Mouse (Mus musculus) midbrain, embryonic 14.5 days (tissue): ENCODE measurements at regions not wholly inside any gene's neighbourhood (a gene's known extent, or its start where the extent isn't known, plus 50 kb on each side); places are given as distances from the start of the nearest gene placed in this dataset.

Experiments used
- ATAC-seq: fragments of 200-750 bp; cut with Nextera tagmentation; 2 replicates; pipeline ENCODE4 v1.8.0; 2017; ENCODE audit warnings: moderate number of reproducible peaks, moderate library complexity; ENCODE audit not compliant: low FRiP score, low TSS enrichment
- DNase-seq: peaks from one replicate; pipeline ENCODE4 v3.0.0-alpha.2; 2015
- H3K27ac ChIP-seq: fragments of 300-500 bp; sonication (generic); replicated peaks from 2 replicates; pipeline ENCODE4 v1.5.1; 2014; ENCODE audit warnings: mild to moderate bottlenecking, low read depth, low read length, moderate library complexity
- H3K27me3 ChIP-seq: fragments of 300-500 bp; sonication (generic); 2 replicates; pipeline ENCODE4 v1.6.1; 2014; ENCODE audit warnings: low read length, control low read depth, mixed read lengths; ENCODE audit not compliant: control insufficient read depth, insufficient read depth
- H3K36me3 ChIP-seq: fragments of 300-500 bp; sonication (generic); 2 replicates; pipeline ENCODE4 v1.6.1; 2014; ENCODE audit warnings: low read length, control low read depth; ENCODE audit not compliant: control insufficient read depth, insufficient read depth
- H3K4me1 ChIP-seq: fragments of 300-500 bp; sonication (generic); 2 replicates; pipeline ENCODE4 v1.6.1; 2014; ENCODE audit warnings: mild to moderate bottlenecking, antibody characterized with exemption, low read length, control low read depth; ENCODE audit not compliant: control insufficient read depth, insufficient read depth
- H3K4me2 ChIP-seq: fragments of 300-500 bp; sonication (generic); 2 replicates; pipeline ENCODE4 v1.6.1; 2014; ENCODE audit warnings: mild to moderate bottlenecking, low read length, moderate library complexity
- H3K4me3 ChIP-seq: fragments of 300-500 bp; sonication (generic); replicated peaks from 2 replicates; pipeline ENCODE4 v1.5.1; 2014; ENCODE audit warnings: low read depth, low read length
- H3K9ac ChIP-seq: fragments of 300-500 bp; sonication (generic); replicated peaks from 2 replicates; pipeline ENCODE4 v1.6.1; 2014; ENCODE audit warnings: mild to moderate bottlenecking, low read length, moderate library complexity
- H3K9me3 ChIP-seq: fragments of 300-500 bp; sonication (generic); 2 replicates; pipeline ENCODE4 v1.6.1; 2016; ENCODE audit warnings: low read length, control low read depth, mixed read lengths; ENCODE audit not compliant: control insufficient read depth
- WGBS: fragments of 180-500 bp; shearing (Covaris S2); extraction: QIAGEN DNeasy Blood & Tissue Kit; methylation state at CpG from one replicate; pipeline ENCODE4 v1.1.7; 2014; 5-methylcytosine and 5-hydroxymethylcytosine counted together

GRCm38 (mm10) chr1:80076357-80076756 is 141.9 kb downstream of the Fam124b start:
- Histone ChIP-seq H3K27me3 (no peaks in the 10 kb centered on the region), H3K4me2 (no peak overlapping the region), H3K36me3 (no peaks in the 10 kb centered on the region), H3K4me3 (no peak overlapping the region), H3K4me1 (no peaks in the 10 kb centered on the region), H3K9ac (no peak overlapping the region), H3K9me3 (no peaks in the 10 kb centered on the region), H3K27ac (no peak overlapping the region)
- DNase-seq (no peak), ATAC-seq (no peak)
- 88% methylated on average over 4 of the region's 4 CpGs for WGBS

- 88% methylated on average over 4 of the region's 4 CpGs for WGBS
- no peak overlapping the region for H3K4me3 ChIP-seq
- H3K36me3 ChIP-seq, result no peaks in the 10 kb centered on the region
- H3K4me2 ChIP-seq, result no peak overlapping the region
- H3K4me1 ChIP-seq, result no peaks in the 10 kb centered on the region
- no peaks in the 10 kb centered on the region for H3K27me3 ChIP-seq
- no peak for ATAC-seq
- no peaks in the 10 kb centered on the region for H3K9me3 ChIP-seq
- H3K27ac ChIP-seq, result no peak overlapping the region
- no peak overlapping the region for H3K9ac ChIP-seq
- no peak for DNase-seq
These were observed 143.9 kb downstream of the Fam124b start for GRCm38 (mm10) chr1:80074376-80074775.

DNA sequence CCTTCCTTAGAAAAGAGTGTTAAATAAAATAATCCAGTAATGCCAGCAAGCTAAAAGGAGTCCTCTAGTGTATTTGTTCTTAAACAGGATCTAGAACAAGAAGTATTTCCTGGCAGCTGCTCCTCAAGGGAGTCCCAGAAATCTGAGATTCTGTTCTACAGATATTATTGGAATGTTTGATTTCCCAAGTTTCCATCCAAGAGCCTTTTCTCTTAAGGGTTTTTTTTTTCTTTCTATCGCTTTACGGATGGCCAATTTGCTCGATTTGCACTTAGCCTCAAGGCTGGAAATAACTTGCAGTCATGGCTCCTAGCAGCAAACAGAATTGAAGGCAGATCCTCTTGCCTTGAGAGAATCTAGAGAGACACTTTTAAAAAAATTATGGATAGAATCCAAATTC is 144.3 kb downstream of the Fam124b start:
- Histone ChIP-seq H3K9me3 (no peaks in the 10 kb centered on the region), H3K27ac (no peak overlapping the region), H3K4me3 (no peak overlapping the region), H3K4me2 (no peak overlapping the region), H3K9ac (no peak overlapping the region), H3K36me3 (no peaks in the 10 kb centered on the region), H3K4me1 (no peaks in the 10 kb centered on the region), H3K27me3 (no peaks in the 10 kb centered on the region)
- no peak for ATAC-seq
- DNase-seq, result no peak
- 90% methylated on average over 3 of the region's 3 CpGs for WGBS

GRCm38 (mm10) chr1:80069141-80069540 is 149.1 kb downstream of the Fam124b start:
- H3K27ac ChIP-seq, result no peak overlapping the region
- no peaks in the 10 kb centered on the region for H3K4me1 ChIP-seq
- DNase-seq (no peak), ATAC-seq (no peak)
- WGBS, result 82% methylated on average over 4 of the region's 4 CpGs
- H3K9ac ChIP-seq, result no peak overlapping the region
- no peaks in the 10 kb centered on the region for H3K9me3 ChIP-seq
- H3K4me2 ChIP-seq, result no peak overlapping the region
- no peak overlapping the region for H3K4me3 ChIP-seq
- H3K27me3 ChIP-seq, result no peaks in the 10 kb centered on the region
- no peaks in the 10 kb centered on the region for H3K36me3 ChIP-seq

- H3K27me3 ChIP-seq, result no peaks in the 10 kb centered on the region
- H3K9me3 ChIP-seq, result no peaks in the 10 kb centered on the region
- H3K36me3 ChIP-seq, result no peaks in the 10 kb centered on the region
- 73% methylated on average over 1 of the region's 1 CpGs for WGBS
- no peak overlapping the region for H3K4me2 ChIP-seq
- H3K9ac ChIP-seq, result no peak overlapping the region
- no peak for DNase-seq
- H3K27ac ChIP-seq, result no peak overlapping the region
- no peak overlapping the region for H3K4me3 ChIP-seq
- H3K4me1 ChIP-seq, result no peaks in the 10 kb centered on the region
- ATAC-seq, result no peak
These were observed 156.2 kb downstream of the Fam124b start for GRCm38 (mm10) chr1:80062121-80062520.

DNA sequence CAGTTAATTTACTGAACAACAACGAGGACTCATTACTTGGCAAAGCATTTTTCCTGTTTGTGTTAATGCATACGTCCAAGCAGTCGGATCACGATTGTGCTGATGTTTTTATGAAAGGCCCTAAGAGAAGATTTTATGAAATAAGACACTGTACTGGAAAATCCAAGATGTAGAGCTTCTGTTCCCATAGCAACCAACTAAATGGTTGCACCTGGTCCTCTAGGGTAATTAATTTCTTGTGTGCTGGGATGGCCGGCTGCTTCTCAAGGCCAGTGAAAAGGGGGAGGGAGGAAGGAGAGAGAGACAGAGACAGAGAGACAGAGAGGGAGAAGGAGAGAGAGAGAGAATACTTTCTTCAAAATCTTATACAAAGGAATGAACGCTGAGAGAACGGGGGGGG is 156.6 kb downstream of the Fam124b start:
- DNase-seq (peak; percentile 53), ATAC-seq (0 out of 2 replicates have a peak, but pooled peaks have one; percentile 11)
- no peak overlapping the region for H3K9ac ChIP-seq

GRCm38 (mm10) chr1:80045141-80045540 is 173.1 kb downstream of the Fam124b start:
- H3K9ac ChIP-seq, result no peak overlapping the region
- no peaks in the 10 kb centered on the region for H3K4me1 ChIP-seq
- H3K27ac ChIP-seq, result no peak overlapping the region
- WGBS, result 90% methylated on average over 10 of the region's 10 CpGs
- no peaks in the 10 kb centered on the region for H3K36me3 ChIP-seq
- no peaks in the 10 kb centered on the region for H3K27me3 ChIP-seq
- no peak overlapping the region for H3K4me3 ChIP-seq
- no peaks in the 10 kb centered on the region for H3K9me3 ChIP-seq
- ATAC-seq, result no peak
- no peak for DNase-seq
- no peak overlapping the region for H3K4me2 ChIP-seq

More for the DNA sequence above, 156.6 kb downstream of the Fam124b start:
- no peak overlapping the region for H3K4me3 ChIP-seq
- H3K4me1 ChIP-seq, result no peaks in the 10 kb centered on the region
- H3K4me2 ChIP-seq, result no peak overlapping the region
- H3K9me3 ChIP-seq, result no peaks in the 10 kb centered on the region
- 70% methylated on average over 7 of the region's 7 CpGs for WGBS
- H3K27ac ChIP-seq, result no peak overlapping the region
- H3K36me3 ChIP-seq, result no peaks in the 10 kb centered on the region
- no peaks in the 10 kb centered on the region for H3K27me3 ChIP-seq

DNA sequence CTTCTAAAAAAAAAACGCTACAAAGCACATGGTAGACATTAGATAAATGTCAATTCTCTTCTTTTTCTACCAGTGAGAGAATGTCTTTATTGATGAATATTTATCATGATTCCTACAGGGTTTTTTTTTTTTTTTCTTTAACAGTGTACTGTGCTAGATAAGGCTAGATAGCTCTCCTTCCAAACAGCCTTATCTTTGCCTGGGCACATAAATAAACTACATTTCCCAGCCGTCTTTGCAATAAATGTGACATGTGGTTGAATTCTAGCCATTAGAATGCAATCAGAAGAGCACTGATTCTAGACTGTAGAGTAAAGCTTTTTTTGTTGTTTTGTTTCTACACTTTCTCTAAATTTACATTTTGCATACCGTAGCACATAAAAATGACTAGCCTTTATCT is 177.9 kb downstream of the Fam124b start:
- H3K27me3 ChIP-seq, result no peaks in the 10 kb centered on the region
- ATAC-seq (no peak), DNase-seq (no peak)
- H3K4me3 ChIP-seq, result no peak overlapping the region
- H3K27ac ChIP-seq, result no peak overlapping the region
- no peak overlapping the region for H3K4me2 ChIP-seq
- no peaks in the 10 kb centered on the region for H3K36me3 ChIP-seq
- H3K4me1 ChIP-seq, result no peaks in the 10 kb centered on the region
- H3K9ac ChIP-seq, result no peak overlapping the region
- 93% methylated on average over 3 of the region's 3 CpGs for WGBS
- no peaks in the 10 kb centered on the region for H3K9me3 ChIP-seq

DNA sequence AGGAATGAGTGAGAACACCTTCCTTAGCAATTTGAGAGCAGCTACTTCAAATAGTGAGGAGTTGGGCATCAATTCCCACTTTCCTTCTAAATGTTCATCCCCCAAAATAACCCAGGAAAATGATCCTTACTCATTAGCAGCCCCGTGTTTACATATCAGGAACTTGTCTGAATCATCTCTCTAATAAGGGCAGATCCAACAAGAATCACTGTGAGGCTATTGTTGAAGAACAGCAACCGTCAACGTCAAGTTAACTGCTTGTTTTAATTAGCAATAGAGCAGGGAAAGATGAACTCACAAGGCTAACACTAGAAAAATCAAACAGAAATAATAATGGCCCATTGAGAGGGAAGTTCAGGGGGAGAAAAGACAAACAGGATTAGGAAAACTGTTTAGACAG is 178.4 kb downstream of the Fam124b start:
- Histone ChIP-seq H3K4me1 (no peaks in the 10 kb centered on the region), H3K4me2 (no peak overlapping the region), H3K9ac (no peak overlapping the region), H3K4me3 (no peak overlapping the region), H3K9me3 (no peaks in the 10 kb centered on the region), H3K36me3 (no peaks in the 10 kb centered on the region), H3K27me3 (no peaks in the 10 kb centered on the region), H3K27ac (no peak overlapping the region)
- DNase-seq (no peak), ATAC-seq (no peak)
- WGBS, result 81% methylated on average over 3 of the region's 3 CpGs
